Mouse (Mus musculus) megakaryocyte, embryonic 14.5 days (primary cell): ENCODE data around the gene Il10rb. TPM values are rescaled to one million over a fixed set of nuclear protein-coding genes. Genes with fewer than 3 reads are reported as not detected.

Source experiments
- H3K27me3 ChIP-seq: replicated peaks from 2 replicates; pipeline ENCODE3; 2012; ENCODE audit warnings: inconsistent platforms
- H3K36me3 ChIP-seq: replicated peaks from 2 replicates; pipeline ENCODE3; 2012; ENCODE audit warnings: low read length, inconsistent platforms, mixed read lengths
- H3K4me1 ChIP-seq: 2 replicates; pipeline ENCODE4 v1.6.1; 2012; ENCODE audit warnings: inconsistent platforms
- H3K4me3 ChIP-seq: replicated peaks from 2 replicates; pipeline ENCODE3; 2012; ENCODE audit warnings: moderate library complexity, mild to moderate bottlenecking, inconsistent platforms
- H3K9me3 ChIP-seq: 2 replicates; pipeline ENCODE4 v1.6.1; 2012; ENCODE audit warnings: inconsistent platforms
- FLI1 ChIP-seq: IDR thresholded peaks from 2 replicates; pipeline ENCODE4 v1.6.1; 2012; ENCODE audit warnings: low read length, inconsistent platforms, mixed read lengths
- GATA1 ChIP-seq: IDR thresholded peaks from 3 replicates; pipeline ENCODE4 v1.6.1; 2012; ENCODE audit warnings: mixed read lengths, low read length, inconsistent platforms, borderline replicate concordance
- polyA plus RNA-seq: library from polyadenylated mRNA; stranded (reverse); fragments of >175 nt; gene quantifications from 2 replicates; pipeline ENCODE4 v1.2.3, GENCODE M21; 2012; ENCODE audit warnings: low replicate concordance; ENCODE audit not compliant: insufficient read depth

Il10rb gene
- polyA plus RNA-seq, 1 experiment: 13.1 TPM

- H3K9me3 ChIP-seq: no peaks in the 10 kb centered on the region
- TF ChIP-seq FLI1 (no peak), GATA1 (no peak)
- H3K4me3 ChIP-seq: no peak overlapping the region
- no peaks in the 10 kb centered on the region for H3K27me3 ChIP-seq
- no peaks in the 10 kb centered on the region for H3K36me3 ChIP-seq
- H3K4me1 ChIP-seq: peaks cover 53% of the 10 kb centered on the region
These were observed 53.4 kb downstream of the Il10rb start for GRCm38 (mm10) chr16:91459396-91459795.

- H3K4me3 ChIP-seq: no peak overlapping the region
- TF ChIP-seq FLI1 (no peak), GATA1 (no peak)
- peaks cover 55% of the 10 kb centered on the region for H3K4me1 ChIP-seq
- H3K27me3 ChIP-seq: no peaks in the 10 kb centered on the region
- no peaks in the 10 kb centered on the region for H3K9me3 ChIP-seq
- no peaks in the 10 kb centered on the region for H3K36me3 ChIP-seq
These were observed 53.9 kb downstream of the Il10rb start for GRCm38 (mm10) chr16:91459841-91460370.

GRCm38 (mm10) chr16:91461066-91461638 is 55.2 kb downstream of the Il10rb start:
- H3K4me1 ChIP-seq: peaks cover 67% of the 10 kb centered on the region
- H3K36me3 ChIP-seq: no peaks in the 10 kb centered on the region
- H3K4me3 ChIP-seq: peak overlapping the region; percentile 80
- no peaks in the 10 kb centered on the region for H3K27me3 ChIP-seq
- H3K9me3 ChIP-seq: no peaks in the 10 kb centered on the region
- TF ChIP-seq GATA1 (no peak), FLI1 (no peak)

DNA sequence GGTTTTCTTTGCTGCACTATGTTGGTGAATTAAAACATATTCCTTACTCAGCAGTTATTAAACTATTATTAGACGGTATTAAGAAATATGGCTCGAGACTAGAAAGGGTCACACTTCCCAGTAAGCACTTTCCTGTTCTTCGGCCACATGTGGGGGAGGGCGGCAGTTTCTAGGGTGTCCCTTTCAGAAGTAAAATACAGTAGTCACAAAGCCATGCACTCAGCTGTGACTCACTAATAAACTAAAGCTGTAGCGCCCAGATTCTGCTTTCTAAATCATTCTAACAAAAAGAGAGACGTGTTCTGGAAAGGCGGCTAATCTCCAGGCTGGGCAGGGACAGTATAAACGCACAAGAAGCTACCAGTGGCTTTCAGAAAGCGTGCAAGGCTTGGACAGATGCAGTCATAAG is 55.8 kb downstream of the Il10rb start:
- Histone ChIP-seq H3K27me3 (no peaks in the 10 kb centered on the region), H3K4me3 (no peak overlapping the region), H3K9me3 (no peaks in the 10 kb centered on the region), H3K36me3 (no peaks in the 10 kb centered on the region), H3K4me1 (peaks cover 73% of the 10 kb centered on the region)
- TF ChIP-seq FLI1: no peak
- no peak for TF ChIP-seq GATA1

DNA sequence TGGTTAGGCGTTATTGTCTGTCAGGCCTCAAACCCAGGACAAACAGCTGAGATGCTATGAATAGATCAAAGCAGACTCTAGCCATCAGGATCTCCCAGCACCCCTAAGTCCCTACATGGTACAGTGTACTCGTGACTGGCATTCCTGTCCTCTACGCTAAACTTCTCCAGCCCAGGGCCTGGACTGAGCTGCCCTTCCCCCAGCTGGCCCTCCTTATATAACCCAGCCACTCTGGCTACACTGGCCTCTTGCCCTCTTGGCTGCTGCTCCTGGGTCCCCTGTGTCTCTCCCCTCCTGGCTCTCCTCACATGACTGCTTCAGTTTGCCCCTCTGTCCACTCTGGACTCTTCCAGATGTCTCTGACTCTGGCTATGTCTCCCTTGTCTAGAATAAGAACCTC is 56.7 kb downstream of the Il10rb start:
- no peaks in the 10 kb centered on the region for H3K36me3 ChIP-seq
- H3K4me1 ChIP-seq: peaks cover 76% of the 10 kb centered on the region
- H3K9me3 ChIP-seq: no peaks in the 10 kb centered on the region
- TF ChIP-seq GATA1: no peak
- TF ChIP-seq FLI1: no peak
- H3K4me3 ChIP-seq: peak overlapping the region; percentile 28
- no peaks in the 10 kb centered on the region for H3K27me3 ChIP-seq

- Histone ChIP-seq H3K4me3 (no peak overlapping the region), H3K4me1 (peaks cover 73% of the 10 kb centered on the region)
These were observed 57.4 kb downstream of the Il10rb start for GRCm38 (mm10) chr16:91463400-91463799.

GRCm38 (mm10) chr16:91463836-91464400 is 58.0 kb downstream of the Il10rb start:
- H3K36me3 ChIP-seq: peaks cover 9% of the 10 kb centered on the region
- peaks cover 4% of the 10 kb centered on the region for H3K9me3 ChIP-seq
- peaks cover 70% of the 10 kb centered on the region for H3K4me1 ChIP-seq
- H3K4me3 ChIP-seq: peak overlapping the region; percentile 95
- TF ChIP-seq GATA1 (no peak), FLI1 (no peak)
- no peaks in the 10 kb centered on the region for H3K27me3 ChIP-seq

More at GRCm38 (mm10) chr16:91463400-91463799, 57.4 kb downstream of the Il10rb start:
- Histone ChIP-seq H3K9me3 (peaks cover 4% of the 10 kb centered on the region), H3K27me3 (no peaks in the 10 kb centered on the region), H3K36me3 (peaks cover 4% of the 10 kb centered on the region)
- TF ChIP-seq GATA1 (no peak), FLI1 (no peak)

- Histone ChIP-seq H3K27me3 (no peaks in the 10 kb centered on the region), H3K4me1 (peaks cover 61% of the 10 kb centered on the region), H3K36me3 (peaks cover 11% of the 10 kb centered on the region), H3K4me3 (peak overlapping the region; percentile 95), H3K9me3 (peaks cover 4% of the 10 kb centered on the region)
- TF ChIP-seq GATA1 (no peak), FLI1 (peak; percentile 46; the same call in 1 of the 2 replicates)
These were observed 58.9 kb downstream of the Il10rb start for GRCm38 (mm10) chr16:91464594-91465504.

- TF ChIP-seq FLI1 (no peak), GATA1 (no peak)
- peak overlapping the region; percentile 95 for H3K4me3 ChIP-seq
- peaks cover 16% of the 10 kb centered on the region for H3K36me3 ChIP-seq
- peaks cover 4% of the 10 kb centered on the region for H3K9me3 ChIP-seq
- H3K27me3 ChIP-seq: no peaks in the 10 kb centered on the region
- H3K4me1 ChIP-seq: peaks cover 58% of the 10 kb centered on the region
These were observed 59.7 kb downstream of the Il10rb start for GRCm38 (mm10) chr16:91465505-91466240.

DNA sequence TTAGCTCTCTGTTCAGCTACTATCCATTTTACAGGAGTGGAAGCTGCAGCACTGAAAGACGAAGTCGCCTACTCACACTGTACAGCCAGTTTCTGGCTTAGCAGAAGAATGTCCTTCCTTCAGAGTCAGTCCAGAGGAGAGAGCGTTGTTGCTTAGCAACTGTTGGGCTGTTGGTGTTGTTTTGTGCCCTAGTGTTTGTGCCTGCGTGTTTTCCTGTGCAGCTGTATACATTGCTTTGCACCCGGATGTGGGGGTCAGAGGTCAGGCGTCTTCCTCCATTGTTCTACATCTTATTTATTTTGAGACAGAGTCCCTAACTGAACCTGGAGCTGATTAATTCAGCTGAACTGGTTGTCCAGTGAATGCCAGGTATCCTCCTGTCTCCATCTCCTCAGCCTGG is 60.6 kb downstream of the Il10rb start:
- Histone ChIP-seq H3K4me1 (peaks cover 51% of the 10 kb centered on the region), H3K9me3 (peaks cover 4% of the 10 kb centered on the region), H3K36me3 (peaks cover 16% of the 10 kb centered on the region), H3K4me3 (no peak overlapping the region), H3K27me3 (no peaks in the 10 kb centered on the region)
- TF ChIP-seq FLI1: no peak
- no peak for TF ChIP-seq GATA1
